Mouse (Mus musculus): ENCODE measurements at regions not wholly inside any gene's neighbourhood (a gene's known extent, or its start where the extent isn't known, plus 50 kb on each side); places are given as distances from the start of the nearest gene placed in this dataset.

DNA sequence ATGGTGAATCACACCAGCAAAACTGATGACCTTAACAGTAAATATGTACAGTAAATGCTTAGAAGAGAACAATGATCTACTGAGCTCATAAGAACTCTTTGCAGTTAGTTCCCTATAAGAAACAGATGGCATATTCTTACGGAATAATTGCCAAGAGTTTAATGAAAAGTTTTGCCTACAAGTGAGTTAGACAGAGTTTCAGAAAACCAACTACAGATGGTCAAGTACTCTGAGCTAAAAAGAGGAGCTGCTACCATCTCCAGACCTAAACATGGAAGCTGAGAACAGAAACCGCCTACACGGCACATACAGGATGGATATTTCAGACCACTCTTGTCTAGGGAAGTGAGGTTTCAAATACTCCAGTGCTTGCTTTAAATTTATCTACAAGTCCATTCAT is 293.1 kb downstream of the Gm7489 start:
- WGBS: 92% methylated on average over 3 of the region's 3 CpGs
- Histone ChIP-seq H3K27ac (ENCODE audit: low read depth, low read length) (no peak overlapping the region), H3K36me3 (ENCODE audit: control insufficient read depth, insufficient read depth) (no peaks in the 10 kb centered on the region), H3K27me3 (replicated peaks; ENCODE audit: control insufficient read depth, insufficient read depth, low read length) (no peaks in the 10 kb centered on the region), H3K9me3 (ENCODE audit: control insufficient read depth) (no peaks in the 10 kb centered on the region), H3K4me3 (ENCODE audit: low read depth, low read length) (no peak overlapping the region), H3K4me1 (replicated peaks; ENCODE audit: control insufficient read depth, insufficient read depth, low read length) (no peaks in the 10 kb centered on the region), H3K9ac (ENCODE audit: low read depth, low read length) (no peak overlapping the region), H3K4me2 (replicated peaks; ENCODE audit: low read depth) (no peak overlapping the region)
- no peak for ATAC-seq
- TF ChIP-seq CTCF (IDR thresholded peaks at IDR 0.05; ENCODE audit: low read depth): no peak

Data from intestine, postnatal 0 days (tissue).